Mouse (Mus musculus) kidney, postnatal 25 days (tissue): ENCODE results near the gene Anks1.

ENCODE experiments used
- DNase-seq, 2 experiments: peaks; one replicate each; pipeline ENCODE4 v3.0.0; 2021; ENCODE audit warnings: mixed read lengths in 2 of 2

Gene Anks1

GRCm38 (mm10) chr17:27908888-27909621 lies at the start of gene Anks1:
Gene Anks1, plus strand, starts transcription at chr17:27909306.
- peak; percentile 88 to 94 for DNase-seq

- DNase-seq = no peak
Observed at GRCm38 (mm10) chr17:27865461-27865860, 43.6 kb upstream of the Anks1 start.

- DNase-seq = no peak
Observed at GRCm38 (mm10) chr17:27866737-27867136, 42.4 kb upstream of the Anks1 start.

- no peak for DNase-seq
Observed at GRCm38 (mm10) chr17:27871851-27872250, 37.3 kb upstream of the Anks1 start.

- no peak for DNase-seq
Observed at GRCm38 (mm10) chr17:27873583-27873982, 35.5 kb upstream of the Anks1 start.

- DNase-seq = no peak
Observed at GRCm38 (mm10) chr17:27874510-27874909, 34.6 kb upstream of the Anks1 start.

- DNase-seq = peak in 1 of 2 experiments; percentile 25
Observed at GRCm38 (mm10) chr17:27881518-27881917, 27.6 kb upstream of the Anks1 start.

GRCm38 (mm10) chr17:27883129-27883528 lies 26.0 kb upstream of the Anks1 start:
- no peak for DNase-seq

- DNase-seq = no peak
Observed at GRCm38 (mm10) chr17:27883994-27884393, 25.1 kb upstream of the Anks1 start.

- no peak for DNase-seq
Observed at GRCm38 (mm10) chr17:27886499-27887210, 22.5 kb upstream of the Anks1 start.

- peak; percentile 95 to 97 for DNase-seq
Observed at GRCm38 (mm10) chr17:27907512-27908205, 1.4 kb upstream of the Anks1 start.

GRCm38 (mm10) chr17:27908206-27908887 lies 759 bp upstream of the Anks1 start:
- peak; percentile 59 to 74 for DNase-seq

- DNase-seq = peak in 1 of 2 experiments; percentile 51
Observed at GRCm38 (mm10) chr17:27909622-27910500, 755 bp downstream of the Anks1 start, which contains the start of gene Taf11. Gene Taf11, minus strand, starts transcription at chr17:27909844.

GRCm38 (mm10) chr17:27911371-27911770 lies 2.3 kb downstream of the Anks1 start:
- DNase-seq = no peak

GRCm38 (mm10) chr17:27914742-27915141 lies 5.6 kb downstream of the Anks1 start:
- DNase-seq = no peak

GRCm38 (mm10) chr17:27916366-27916765 lies 7.3 kb downstream of the Anks1 start:
- no peak for DNase-seq

- DNase-seq = peak; percentile 61 to 82
Observed at GRCm38 (mm10) chr17:27920676-27921075, 11.6 kb downstream of the Anks1 start.

GRCm38 (mm10) chr17:27922174-27922712 lies 13.1 kb downstream of the Anks1 start:
- DNase-seq = no peak

GRCm38 (mm10) chr17:27925054-27925453 lies 15.9 kb downstream of the Anks1 start:
- DNase-seq = no peak

GRCm38 (mm10) chr17:27925504-27925903 lies 16.4 kb downstream of the Anks1 start:
- no peak for DNase-seq

- DNase-seq = no peak
Observed at GRCm38 (mm10) chr17:27930291-27930690, 21.2 kb downstream of the Anks1 start.
